Mouse (Mus musculus) neural tube, embryonic 12.5 days (tissue): ENCODE results near the gene Mex3a. TPM values are rescaled to one million over a fixed set of nuclear protein-coding genes. Genes with fewer than 3 reads are reported as not detected.

ENCODE experiments used
- ATAC-seq: fragments of 200-750 bp; cut with Nextera tagmentation; 2 replicates; pipeline ENCODE4 v1.8.0; 2017; ENCODE audit warnings: low read depth, mild to moderate bottlenecking, moderate TSS enrichment, moderate library complexity; ENCODE audit not compliant: low FRiP score
- H3K27ac ChIP-seq: fragments of 300-500 bp; sonication (generic); 2 replicates; pipeline ENCODE4 v1.5.1; 2016
- H3K27me3 ChIP-seq: fragments of 300-500 bp; sonication (generic); replicated peaks from 2 replicates; pipeline ENCODE4 v1.6.1; 2016; ENCODE audit warnings: mild to moderate bottlenecking
- H3K36me3 ChIP-seq: fragments of 300-500 bp; sonication (generic); 2 replicates; pipeline ENCODE4 v1.6.1; 2016; ENCODE audit warnings: mild to moderate bottlenecking
- H3K4me1 ChIP-seq: fragments of 300-500 bp; sonication (generic); 2 replicates; pipeline ENCODE4 v1.6.1; 2016
- H3K4me2 ChIP-seq: fragments of 300-500 bp; sonication (generic); replicated peaks from 2 replicates; pipeline ENCODE4 v1.6.1; 2016; ENCODE audit warnings: mild to moderate bottlenecking
- H3K4me3 ChIP-seq: fragments of 300-500 bp; sonication (generic); 2 replicates; pipeline ENCODE4 v1.5.1; 2016
- H3K9ac ChIP-seq: fragments of 300-500 bp; sonication (generic); 2 replicates; pipeline ENCODE4 v1.6.1; 2016; ENCODE audit warnings: mild to moderate bottlenecking
- H3K9me3 ChIP-seq: fragments of 300-500 bp; sonication (generic); 2 replicates; pipeline ENCODE4 v1.6.1; 2016; ENCODE audit warnings: mild to moderate bottlenecking
- WGBS: fragments of 180-500 bp; shearing (Covaris S2); methylation state at CpG from one replicate; pipeline ENCODE4 v1.1.7; 2016; 5-methylcytosine and 5-hydroxymethylcytosine counted together
- polyA plus RNA-seq: library from polyadenylated mRNA; unstranded; fragments of >200 nt; fragmentation: Nextera tagmentation; extraction: Ambion mirVana; gene quantifications from 2 replicates; pipeline ENCODE4 v1.2.1, GENCODE M21; 2016

Gene Mex3a
- polyA plus RNA-seq, 1 experiment from 2014 or later: 43.3 TPM

DNA sequence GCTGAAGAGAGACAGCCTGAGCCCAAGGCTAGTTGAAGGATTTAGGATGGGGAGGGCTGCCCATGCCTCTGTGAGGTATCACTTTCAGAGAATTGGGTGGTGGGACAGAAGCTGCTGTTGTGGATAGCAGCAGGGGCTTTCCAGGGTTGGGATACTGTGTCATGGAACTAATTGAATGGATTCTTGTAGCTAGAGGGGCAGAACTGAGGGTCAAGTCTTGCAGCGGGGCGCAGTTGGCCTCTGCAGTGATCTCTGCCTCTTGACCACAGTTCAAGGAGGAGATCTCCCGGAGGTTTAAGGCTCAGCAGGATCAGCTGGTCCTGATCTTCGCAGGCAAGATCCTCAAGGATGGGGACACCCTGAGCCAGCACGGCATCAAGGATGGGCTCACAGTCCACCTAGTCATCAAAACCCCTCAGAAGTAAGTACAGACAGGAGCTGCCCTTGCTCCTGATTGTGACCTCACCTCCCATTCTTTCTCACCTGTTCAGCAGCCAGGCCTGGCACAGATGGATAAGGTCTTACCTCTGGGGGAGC is 22.9 kb downstream of the Mex3a start:
- no peak overlapping the region for H3K4me3 ChIP-seq
- H3K27me3 ChIP-seq: no peaks in the 10 kb centered on the region
- H3K36me3 ChIP-seq: peaks cover 43% of the 10 kb centered on the region

DNA sequence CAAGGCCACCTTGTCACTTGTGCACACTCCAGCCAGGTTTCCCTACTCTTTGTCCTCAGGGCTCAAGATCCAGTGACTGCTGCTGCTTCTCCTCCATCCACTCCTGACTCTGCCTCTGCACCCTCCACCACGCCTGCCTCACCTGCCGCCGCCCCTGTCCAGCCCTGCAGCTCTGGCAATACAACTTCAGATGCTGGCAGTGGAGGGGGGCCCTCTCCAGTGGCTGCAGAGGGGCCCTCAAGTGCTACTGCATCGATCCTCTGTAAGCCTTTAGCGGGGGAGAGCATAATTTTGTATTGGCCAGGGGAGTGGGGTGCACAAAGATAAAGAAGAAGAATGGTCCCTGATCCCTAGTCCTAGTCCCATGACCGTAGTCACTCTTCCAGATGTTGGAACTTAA is 23.5 kb downstream of the Mex3a start:
- ATAC-seq: no peak
- 97% methylated on average over 6 of the region's 6 CpGs for WGBS
- no peak overlapping the region for H3K27ac ChIP-seq
- H3K36me3 ChIP-seq: peaks cover 49% of the 10 kb centered on the region
- no peaks in the 10 kb centered on the region for H3K27me3 ChIP-seq
- peaks cover 22% of the 10 kb centered on the region for H3K4me1 ChIP-seq
- H3K9ac ChIP-seq: no peak overlapping the region
- H3K9me3 ChIP-seq: no peaks in the 10 kb centered on the region
- no peak overlapping the region for H3K4me2 ChIP-seq
- no peak overlapping the region for H3K4me3 ChIP-seq

More for the DNA sequence above, 22.9 kb downstream of the Mex3a start:
- ATAC-seq: no peak
- Histone ChIP-seq H3K9me3 (no peaks in the 10 kb centered on the region), H3K4me2 (peak overlapping the region; percentile 85), H3K27ac (no peak overlapping the region), H3K9ac (peak overlapping the region; percentile 40), H3K4me1 (peaks cover 22% of the 10 kb centered on the region)
- WGBS: 87% methylated on average over 5 of the region's 5 CpGs

DNA sequence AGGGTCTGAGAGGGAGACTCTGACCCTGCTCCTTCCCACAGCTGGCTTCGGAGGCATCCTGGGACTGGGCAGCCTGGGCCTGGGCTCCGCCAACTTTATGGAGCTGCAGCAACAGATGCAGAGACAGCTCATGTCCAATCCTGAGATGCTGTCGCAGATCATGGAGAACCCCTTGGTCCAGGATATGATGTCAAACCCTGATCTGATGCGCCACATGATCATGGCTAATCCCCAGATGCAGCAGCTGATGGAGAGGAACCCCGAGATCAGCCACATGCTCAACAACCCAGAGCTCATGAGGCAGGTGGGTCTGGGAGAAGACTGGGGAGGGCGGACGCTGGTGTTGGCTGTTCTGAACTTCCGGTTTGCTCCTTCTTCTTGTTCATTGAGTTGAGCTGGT is 24.4 kb downstream of the Mex3a start:
- Histone ChIP-seq H3K27ac (no peak overlapping the region), H3K36me3 (peaks cover 58% of the 10 kb centered on the region), H3K4me3 (no peak overlapping the region), H3K4me1 (peaks cover 22% of the 10 kb centered on the region), H3K9me3 (no peaks in the 10 kb centered on the region), H3K4me2 (no peak overlapping the region), H3K9ac (no peak overlapping the region), H3K27me3 (no peaks in the 10 kb centered on the region)
- 95% methylated on average over 8 of the region's 8 CpGs for WGBS
- no peak for ATAC-seq

DNA sequence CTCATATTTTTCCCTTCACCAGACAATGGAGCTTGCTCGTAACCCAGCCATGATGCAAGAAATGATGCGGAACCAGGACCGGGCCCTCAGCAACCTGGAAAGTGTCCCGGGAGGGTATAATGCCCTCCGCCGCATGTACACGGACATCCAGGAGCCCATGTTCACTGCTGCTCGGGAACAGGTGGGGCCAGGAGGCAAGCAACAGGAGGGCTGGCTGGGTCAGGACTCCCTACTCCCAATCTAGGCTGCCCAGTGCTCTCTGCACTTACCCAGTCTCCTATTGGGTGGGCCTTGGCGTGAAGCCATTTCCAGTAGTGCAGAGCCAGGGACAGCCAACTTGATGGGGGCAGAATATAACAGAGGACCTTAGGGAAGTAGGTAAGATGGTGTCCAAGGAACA is 27.4 kb downstream of the Mex3a start:
- Histone ChIP-seq H3K4me3 (no peak overlapping the region), H3K27me3 (no peaks in the 10 kb centered on the region), H3K27ac (no peak overlapping the region), H3K9me3 (no peaks in the 10 kb centered on the region), H3K4me2 (no peak overlapping the region), H3K36me3 (peaks cover 83% of the 10 kb centered on the region), H3K4me1 (peaks cover 12% of the 10 kb centered on the region), H3K9ac (no peak overlapping the region)
- ATAC-seq: no peak
- 91% methylated on average over 9 of the region's 9 CpGs for WGBS

DNA sequence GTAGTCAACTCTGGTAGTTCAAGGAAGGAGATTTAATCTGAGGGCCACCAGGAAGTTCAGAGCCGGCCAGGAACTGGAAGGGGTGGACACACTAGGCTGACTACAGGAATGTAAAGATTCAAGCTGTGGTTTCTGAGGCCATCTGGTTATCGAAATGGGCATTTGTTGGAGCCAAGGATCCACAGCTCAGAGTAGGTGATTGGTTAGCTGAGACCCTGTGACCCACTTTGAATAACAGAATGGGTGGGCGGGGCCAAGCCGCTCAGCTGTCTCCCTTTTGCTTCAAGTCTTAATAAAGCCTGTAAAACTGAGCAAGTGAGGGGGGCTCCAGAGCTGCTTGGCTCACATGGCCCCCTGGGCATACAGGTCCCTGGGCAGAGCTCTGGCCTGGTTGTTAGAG is 29.8 kb downstream of the Mex3a start:
- no peak overlapping the region for H3K4me3 ChIP-seq
- H3K4me2 ChIP-seq: no peak overlapping the region
- H3K4me1 ChIP-seq: no peaks in the 10 kb centered on the region
- ATAC-seq: peak; percentile 29; the same call in 1 of the 2 replicates
- peaks cover 92% of the 10 kb centered on the region for H3K36me3 ChIP-seq
- no peak overlapping the region for H3K27ac ChIP-seq
- H3K27me3 ChIP-seq: no peaks in the 10 kb centered on the region
- WGBS: 69% methylated on average over 4 of the region's 4 CpGs
- H3K9me3 ChIP-seq: no peaks in the 10 kb centered on the region
- H3K9ac ChIP-seq: no peak overlapping the region

DNA sequence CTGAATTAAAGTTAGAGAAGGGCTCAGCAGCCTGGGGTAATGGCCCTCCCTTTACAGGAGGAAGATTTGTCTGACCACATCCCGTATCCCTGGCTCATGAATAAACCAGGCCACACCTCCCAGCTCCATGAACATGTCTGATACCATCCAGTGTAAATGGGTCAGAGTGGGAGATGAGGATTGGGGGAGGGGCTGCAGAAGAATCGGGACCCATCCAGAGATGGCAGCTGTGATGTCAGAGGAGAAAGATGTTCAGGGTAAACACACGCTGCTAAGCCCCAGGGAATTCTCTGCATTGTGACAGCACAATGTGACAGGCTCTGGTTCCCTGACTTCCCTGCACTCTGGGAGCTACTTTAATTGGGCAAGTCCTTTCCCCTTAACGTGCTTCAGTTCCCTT is 31.2 kb downstream of the Mex3a start:
- Histone ChIP-seq H3K4me1 (no peaks in the 10 kb centered on the region), H3K9me3 (no peaks in the 10 kb centered on the region), H3K27me3 (no peaks in the 10 kb centered on the region), H3K36me3 (peaks cover 95% of the 10 kb centered on the region), H3K4me2 (no peak overlapping the region), H3K27ac (no peak overlapping the region), H3K9ac (no peak overlapping the region), H3K4me3 (no peak overlapping the region)
- WGBS: 63% methylated on average over 4 of the region's 4 CpGs
- no peak for ATAC-seq

DNA sequence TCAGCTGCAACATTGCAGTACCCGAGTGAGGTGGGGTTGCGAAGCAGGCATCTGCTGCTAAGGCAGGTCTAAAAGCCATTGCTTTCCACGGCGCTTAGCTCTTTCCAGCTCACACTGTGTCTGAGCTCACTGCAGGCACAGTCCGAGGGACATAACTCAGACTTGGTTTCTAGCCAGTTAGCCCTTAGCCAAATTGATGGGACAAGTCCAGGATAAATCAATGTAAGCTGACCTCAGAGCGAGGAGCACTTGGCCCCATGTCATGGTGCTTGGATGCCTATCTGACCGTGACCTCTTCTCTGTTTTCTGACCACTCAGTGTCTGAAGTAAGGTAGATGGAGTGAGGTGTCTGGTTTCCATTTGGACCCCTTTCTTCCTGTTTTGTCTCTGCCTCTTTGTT is 31.8 kb downstream of the Mex3a start:
- H3K9ac ChIP-seq: no peak overlapping the region
- H3K4me1 ChIP-seq: no peaks in the 10 kb centered on the region
- no peak overlapping the region for H3K4me2 ChIP-seq
- H3K4me3 ChIP-seq: no peak overlapping the region
- WGBS: 92% methylated on average over 7 of the region's 7 CpGs
- no peak overlapping the region for H3K27ac ChIP-seq
- no peaks in the 10 kb centered on the region for H3K9me3 ChIP-seq
- H3K36me3 ChIP-seq: peaks cover 95% of the 10 kb centered on the region
- no peaks in the 10 kb centered on the region for H3K27me3 ChIP-seq
- ATAC-seq: no peak

DNA sequence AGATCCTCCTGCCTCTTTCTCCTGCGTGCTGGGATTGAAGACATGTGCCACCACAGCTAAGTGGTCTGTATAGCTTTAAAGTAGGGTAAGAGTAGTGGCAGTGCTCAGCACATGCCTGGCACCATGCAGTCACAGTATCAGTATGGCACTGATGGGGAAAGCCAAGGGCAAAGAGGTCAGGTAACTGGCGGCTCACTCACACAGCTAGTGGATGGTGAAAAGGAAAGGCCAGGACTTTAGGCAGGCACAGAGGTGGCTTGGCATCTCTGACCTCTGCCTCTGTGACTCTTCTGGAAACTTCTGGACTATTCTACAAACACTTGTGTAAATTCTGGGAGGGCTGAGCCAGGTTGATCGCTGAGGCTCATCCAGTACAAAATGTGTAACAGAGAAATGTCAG is 33.9 kb downstream of the Mex3a start:
- no peak for ATAC-seq
- Histone ChIP-seq H3K36me3 (peaks cover 91% of the 10 kb centered on the region), H3K4me1 (no peaks in the 10 kb centered on the region), H3K27me3 (no peaks in the 10 kb centered on the region), H3K9ac (no peak overlapping the region), H3K27ac (no peak overlapping the region), H3K9me3 (no peaks in the 10 kb centered on the region), H3K4me3 (no peak overlapping the region), H3K4me2 (no peak overlapping the region)
- 95% methylated on average over 3 of the region's 3 CpGs for WGBS

DNA sequence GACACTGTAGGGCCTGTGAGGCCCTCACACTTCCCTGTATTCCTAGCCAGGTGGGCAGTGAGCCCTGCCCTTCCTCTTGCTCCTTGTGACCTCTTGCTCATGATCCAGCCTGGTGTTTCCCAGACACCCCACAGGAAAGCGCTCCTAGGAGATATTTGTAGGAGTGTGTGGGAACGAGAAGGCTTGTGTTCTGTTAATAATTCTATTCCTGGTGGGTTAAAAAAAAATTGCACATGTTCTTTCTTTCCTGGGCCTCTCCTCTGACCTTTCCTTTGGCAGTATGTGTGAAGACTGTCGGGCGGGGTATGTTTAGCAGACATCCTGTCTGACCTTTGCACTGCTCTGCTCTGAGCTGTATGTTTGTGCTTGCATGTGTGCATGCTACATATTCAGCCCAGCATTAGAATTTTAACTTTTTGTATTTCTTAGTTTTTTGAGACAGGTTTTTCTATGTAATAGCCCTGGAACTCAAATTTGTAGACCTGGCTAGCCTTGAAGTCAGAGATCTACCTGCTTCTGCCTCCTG is 34.4 kb downstream of the Mex3a start:
- ATAC-seq: no peak
- Histone ChIP-seq H3K4me3 (no peak overlapping the region), H3K4me2 (no peak overlapping the region), H3K36me3 (peaks cover 86% of the 10 kb centered on the region), H3K4me1 (no peaks in the 10 kb centered on the region), H3K27ac (no peak overlapping the region), H3K9ac (no peak overlapping the region), H3K9me3 (no peaks in the 10 kb centered on the region), H3K27me3 (no peaks in the 10 kb centered on the region)
- WGBS: 95% methylated on average over 4 of the region's 4 CpGs

DNA sequence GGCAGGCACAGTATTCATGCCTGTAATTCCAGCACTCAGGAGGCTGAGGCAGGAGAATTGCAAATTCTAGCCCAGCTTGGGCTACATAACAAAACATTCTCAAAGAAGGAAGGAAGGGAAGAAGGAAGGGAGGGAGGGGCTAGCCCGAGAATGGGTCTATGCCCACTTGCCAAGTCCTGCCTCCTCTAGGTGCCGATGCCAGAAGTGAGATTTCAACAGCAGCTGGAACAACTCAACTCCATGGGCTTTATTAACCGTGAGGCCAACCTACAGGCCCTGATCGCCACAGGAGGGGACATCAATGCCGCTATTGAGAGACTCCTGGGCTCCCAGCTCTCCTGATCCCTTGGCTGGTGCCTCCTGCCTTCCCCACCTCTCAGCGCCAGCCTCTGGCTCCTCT is 35.7 kb downstream of the Mex3a start:
- H3K27me3 ChIP-seq: no peaks in the 10 kb centered on the region
- H3K4me1 ChIP-seq: no peaks in the 10 kb centered on the region
- H3K9ac ChIP-seq: no peak overlapping the region
- H3K9me3 ChIP-seq: no peaks in the 10 kb centered on the region
- H3K4me2 ChIP-seq: no peak overlapping the region
- 95% methylated on average over 6 of the region's 6 CpGs for WGBS
- H3K4me3 ChIP-seq: no peak overlapping the region
- no peak for ATAC-seq
- H3K27ac ChIP-seq: no peak overlapping the region
- peaks cover 77% of the 10 kb centered on the region for H3K36me3 ChIP-seq

DNA sequence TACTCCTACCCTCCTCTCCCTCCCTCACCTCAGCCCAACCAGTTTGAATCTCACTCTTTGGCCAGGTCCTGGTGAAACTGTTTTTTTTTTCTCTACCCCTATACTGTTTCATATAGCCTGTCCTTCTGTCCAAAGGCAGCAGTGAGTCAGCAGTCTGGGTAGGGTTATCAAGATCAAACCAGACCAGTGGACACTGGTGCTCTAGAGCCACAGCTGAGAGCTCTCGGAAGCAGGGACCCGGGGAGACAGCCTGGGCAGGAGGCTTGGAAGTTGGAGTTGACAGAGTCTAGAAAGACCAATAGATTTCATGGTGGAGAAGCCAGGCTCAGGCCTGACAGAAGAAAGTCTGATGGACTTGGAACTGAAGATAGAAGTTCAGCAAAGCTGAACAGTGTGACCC is 36.4 kb downstream of the Mex3a start:
- H3K9ac ChIP-seq: no peak overlapping the region
- 91% methylated on average over 2 of the region's 2 CpGs for WGBS
- no peak for ATAC-seq
- no peaks in the 10 kb centered on the region for H3K27me3 ChIP-seq
- no peak overlapping the region for H3K4me2 ChIP-seq
- H3K4me3 ChIP-seq: no peak overlapping the region
- H3K9me3 ChIP-seq: no peaks in the 10 kb centered on the region
- peaks cover 70% of the 10 kb centered on the region for H3K36me3 ChIP-seq
- H3K27ac ChIP-seq: no peak overlapping the region
- H3K4me1 ChIP-seq: no peaks in the 10 kb centered on the region

DNA sequence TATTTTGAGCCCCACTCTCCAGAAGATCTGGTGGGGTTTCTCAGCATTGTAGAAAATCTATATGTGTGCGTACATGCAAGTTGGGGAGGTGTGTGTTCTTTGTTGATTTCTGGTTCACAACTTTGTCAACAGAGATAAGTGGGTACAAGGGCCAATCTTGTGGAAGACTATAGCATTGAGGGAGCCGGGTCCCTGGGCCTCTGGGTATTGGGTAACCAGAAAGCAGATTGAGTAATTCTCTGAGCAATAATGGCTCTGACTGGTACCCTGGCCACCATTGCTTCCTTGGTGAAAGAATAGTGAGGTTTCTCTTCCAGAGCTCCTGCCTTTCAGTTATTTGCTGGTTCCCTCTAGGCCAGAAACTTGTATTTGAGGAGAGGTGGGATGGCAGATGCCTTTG is 36.9 kb downstream of the Mex3a start:
- no peak for ATAC-seq
- H3K27ac ChIP-seq: no peak overlapping the region
- no peak overlapping the region for H3K4me2 ChIP-seq
- peaks cover 65% of the 10 kb centered on the region for H3K36me3 ChIP-seq
- no peak overlapping the region for H3K4me3 ChIP-seq
- H3K27me3 ChIP-seq: no peaks in the 10 kb centered on the region
- 96% methylated on average over 2 of the region's 2 CpGs for WGBS
- H3K4me1 ChIP-seq: no peaks in the 10 kb centered on the region
- H3K9me3 ChIP-seq: no peaks in the 10 kb centered on the region
- H3K9ac ChIP-seq: no peak overlapping the region

DNA sequence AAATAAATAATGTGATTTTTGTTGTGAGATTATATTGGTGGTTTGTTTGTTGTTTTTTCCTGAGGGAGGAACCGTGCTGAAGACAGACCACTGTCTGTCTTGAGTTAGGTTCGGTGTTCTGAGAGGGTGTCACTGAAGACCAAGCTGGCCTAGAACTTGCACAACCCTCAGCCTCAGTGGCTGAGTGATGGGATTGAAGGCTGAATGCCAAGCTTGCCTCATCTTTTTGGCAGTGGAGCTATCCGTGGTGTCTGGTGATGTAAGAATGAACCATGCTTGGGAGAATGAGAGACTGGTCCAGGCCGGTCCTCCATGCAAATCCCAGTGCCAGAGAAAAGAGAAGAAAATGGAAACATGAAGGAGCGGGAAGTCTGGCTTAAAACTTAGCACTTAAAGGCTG is 37.5 kb downstream of the Mex3a start:
- Histone ChIP-seq H3K27ac (no peak overlapping the region), H3K9me3 (no peaks in the 10 kb centered on the region), H3K4me3 (no peak overlapping the region), H3K27me3 (no peaks in the 10 kb centered on the region), H3K4me2 (no peak overlapping the region), H3K36me3 (peaks cover 59% of the 10 kb centered on the region), H3K4me1 (no peaks in the 10 kb centered on the region), H3K9ac (no peak overlapping the region)
- 93% methylated on average over 5 of the region's 5 CpGs for WGBS
- ATAC-seq: no peak
